Mouse (Mus musculus) bone marrow, adult 2 months (tissue): Measurements from ENCODE around the gene Slc25a54. TPM values are rescaled to one million over a fixed set of nuclear protein-coding genes. Genes with fewer than 3 reads are reported as not detected.

Source experiments
- H3K27ac ChIP-seq: fragments of 200-500 bp; 2 replicates; pipeline ENCODE4 v1.5.1; 2012; ENCODE audit warnings: low read depth, mild to moderate bottlenecking, control low read depth, inconsistent platforms, low read length; ENCODE audit not compliant: control insufficient read depth, poor library complexity, insufficient read depth
- H3K4me1 ChIP-seq: fragments of 200-500 bp; 2 replicates; pipeline ENCODE4 v1.6.1; 2011; ENCODE audit warnings: low read length; ENCODE audit not compliant: control insufficient read depth, insufficient read depth
- H3K4me3 ChIP-seq: fragments of 200-500 bp; replicated peaks from 2 replicates; pipeline ENCODE3; 2011; ENCODE audit warnings: mild to moderate bottlenecking, low read depth, low read length, control low read depth; ENCODE audit not compliant: control insufficient read depth
- CTCF ChIP-seq: fragments of 200-500 bp; IDR thresholded peaks from 2 replicates; pipeline ENCODE4 v1.5.1; 2011; ENCODE audit warnings: low read length, control low read depth; ENCODE audit not compliant: control insufficient read depth, insufficient read depth
- POLR2A ChIP-seq: fragments of 200-500 bp; IDR thresholded peaks from 2 replicates; pipeline ENCODE4 v1.6.1; 2011; ENCODE audit warnings: low read depth, mild to moderate bottlenecking, control low read depth, low read length, borderline replicate concordance; ENCODE audit not compliant: control insufficient read depth
- WGBS: fragments of 180-500 bp; shearing (Covaris S2); methylation state at CpG from one replicate; pipeline ENCODE4 v1.1.7; 2018; 5-methylcytosine and 5-hydroxymethylcytosine counted together
- polyA plus RNA-seq: library from polyadenylated mRNA; stranded (reverse); fragments of >200 nt; gene quantifications from 2 replicates; pipeline ENCODE4 v1.2.4, GENCODE M21; 2011; ENCODE audit warnings: low replicate concordance; ENCODE audit not compliant: missing spikeins, insufficient read depth, insufficient read length

The Slc25a54 gene
- polyA plus RNA-seq, 1 experiment = not detected

DNA sequence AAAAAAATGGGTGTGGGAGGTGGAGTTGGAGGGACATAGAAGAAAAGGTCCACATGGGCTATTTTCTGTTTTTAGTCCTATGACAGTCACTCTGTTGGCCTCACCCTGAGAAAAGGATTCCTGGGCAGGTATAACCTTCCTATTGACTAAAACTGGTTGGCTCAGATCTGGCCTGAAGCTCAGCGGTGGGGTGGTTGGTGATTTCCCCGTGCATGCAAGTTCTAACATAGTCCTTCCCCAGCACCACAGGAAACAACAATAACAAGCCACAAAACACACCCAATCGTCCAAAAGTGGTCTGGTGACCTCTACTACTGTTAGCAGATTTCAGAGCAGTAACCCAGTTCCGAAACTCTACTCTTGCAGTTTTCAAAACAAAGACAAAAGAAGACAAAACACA, 52.7 kb downstream of the Slc25a54 start:
- no peak overlapping the region for H3K4me3 ChIP-seq
- WGBS = 38% methylated on average over 4 of the region's 4 CpGs
- H3K27ac ChIP-seq = no peak overlapping the region
- TF ChIP-seq POLR2A = no peak
- TF ChIP-seq CTCF = no peak
- H3K4me1 ChIP-seq = peaks cover 6% of the 10 kb centered on the region

- WGBS = 93% methylated on average over 15 of the region's 15 CpGs
- H3K4me1 ChIP-seq = peaks cover 6% of the 10 kb centered on the region
- TF ChIP-seq CTCF (no peak), POLR2A (no peak)
- H3K4me3 ChIP-seq = no peak overlapping the region
- H3K27ac ChIP-seq = no peak overlapping the region
Measured at GRCm38 (mm10) chr3:109134036-109134435, 53.8 kb downstream of the Slc25a54 start.

- WGBS = 37% methylated on average over 1 of the region's 1 CpGs
Measured at GRCm38 (mm10) chr3:109135352-109135751, 55.1 kb downstream of the Slc25a54 start.

GRCm38 (mm10) chr3:109152561-109152960, 72.3 kb downstream of the Slc25a54 start:
- whole genome bisulfite sequencing = 75% methylated on average over 4 of the region's 4 CpGs
- H3K27ac ChIP-seq = no peak overlapping the region
- TF ChIP-seq CTCF (no peak), POLR2A (no peak)
- no peak overlapping the region for H3K4me3 ChIP-seq
- H3K4me1 ChIP-seq = no peaks in the 10 kb centered on the region

More at GRCm38 (mm10) chr3:109135352-109135751, 55.1 kb downstream of the Slc25a54 start:
- Histone ChIP-seq H3K4me3 (no peak overlapping the region), H3K4me1 (peaks cover 2% of the 10 kb centered on the region), H3K27ac (no peak overlapping the region)
- no peak for TF ChIP-seq CTCF
- TF ChIP-seq POLR2A = no peak

DNA sequence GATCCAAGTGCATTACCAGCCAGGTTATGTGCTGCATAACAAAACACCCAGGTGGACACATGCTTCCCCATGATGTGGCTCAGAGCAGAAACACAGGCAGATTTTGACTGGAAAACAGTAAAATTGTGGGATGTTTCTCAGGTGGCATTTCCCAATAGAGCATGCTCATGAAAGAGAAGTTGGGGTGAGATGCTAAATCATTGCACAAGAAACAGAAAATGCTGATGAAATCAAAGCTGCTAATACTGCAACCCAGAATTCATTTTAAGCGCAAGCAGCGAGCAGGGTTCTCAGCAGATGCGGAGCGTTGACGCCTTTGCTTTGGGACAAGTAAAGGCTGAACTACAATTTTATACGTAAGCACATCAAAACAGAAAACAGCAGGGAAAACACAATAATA, 73.1 kb downstream of the Slc25a54 start:
- TF ChIP-seq POLR2A = no peak
- no peak for TF ChIP-seq CTCF
- H3K4me1 ChIP-seq = no peaks in the 10 kb centered on the region
- peak overlapping the region; percentile 29 for H3K4me3 ChIP-seq
- 61% methylated on average over 6 of the region's 6 CpGs for WGBS
- no peak overlapping the region for H3K27ac ChIP-seq

DNA sequence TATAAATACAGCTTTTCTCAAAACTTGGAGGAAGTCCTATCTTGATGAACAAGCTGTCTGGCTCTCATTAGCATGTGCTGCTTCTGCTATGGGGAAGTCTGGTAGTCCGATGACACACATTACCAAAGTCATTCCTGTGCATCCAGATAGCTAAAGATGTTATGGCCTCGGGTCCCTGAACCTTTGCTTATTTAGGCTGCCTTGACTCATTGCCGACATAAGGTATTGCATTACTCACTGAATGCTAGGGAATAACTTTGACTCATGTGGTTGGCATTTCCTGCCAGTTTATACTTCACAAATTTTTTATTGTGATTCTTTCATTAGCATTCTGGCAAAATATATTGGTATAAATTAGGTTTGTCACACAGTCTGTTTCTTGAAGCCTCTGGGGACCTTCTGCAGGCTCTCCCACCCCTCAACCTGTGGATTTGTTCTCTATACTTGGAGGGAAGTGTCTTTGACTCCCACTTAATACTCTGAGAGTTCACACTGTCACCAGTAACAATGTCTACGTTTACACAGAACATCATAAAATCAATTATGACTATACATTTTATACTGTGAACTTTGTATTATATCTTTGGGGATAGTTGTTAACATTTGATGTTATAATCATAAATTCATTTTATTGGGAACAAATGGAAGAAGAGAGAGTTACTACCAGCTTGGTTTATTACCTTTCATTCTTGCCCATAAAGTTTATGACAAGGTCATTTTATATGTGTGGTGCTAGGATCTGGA, 75.8 kb downstream of the Slc25a54 start:
- Histone ChIP-seq H3K4me3 (no peak overlapping the region), H3K4me1 (no peaks in the 10 kb centered on the region), H3K27ac (no peak overlapping the region)
- no peak for TF ChIP-seq POLR2A
- no peak for TF ChIP-seq CTCF
- 43% methylated on average over 4 of the region's 4 CpGs for WGBS

DNA sequence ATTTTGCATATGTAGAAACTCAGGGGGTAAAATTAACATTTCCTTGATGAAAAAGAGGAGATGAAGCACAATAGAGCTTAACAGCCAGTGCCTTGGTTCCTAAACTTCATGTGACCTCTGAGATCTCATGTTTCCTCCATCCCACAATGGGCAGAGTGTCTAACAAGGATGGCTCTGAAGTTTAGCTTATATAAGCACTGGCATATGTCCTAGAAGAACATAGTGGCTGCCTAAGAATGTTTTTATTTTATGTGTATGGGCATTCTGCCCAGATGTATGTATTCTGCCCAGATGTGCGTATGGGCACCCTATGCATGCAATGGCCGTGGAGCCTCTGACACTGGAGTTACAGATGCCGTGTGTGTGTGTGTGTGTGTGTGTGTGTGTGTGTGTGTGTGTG, 77.2 kb downstream of the Slc25a54 start:
- 87% methylated on average over 3 of the region's 3 CpGs for WGBS
- TF ChIP-seq CTCF = no peak
- no peak for TF ChIP-seq POLR2A
- no peak overlapping the region for H3K27ac ChIP-seq
- no peak overlapping the region for H3K4me3 ChIP-seq
- no peaks in the 10 kb centered on the region for H3K4me1 ChIP-seq

DNA sequence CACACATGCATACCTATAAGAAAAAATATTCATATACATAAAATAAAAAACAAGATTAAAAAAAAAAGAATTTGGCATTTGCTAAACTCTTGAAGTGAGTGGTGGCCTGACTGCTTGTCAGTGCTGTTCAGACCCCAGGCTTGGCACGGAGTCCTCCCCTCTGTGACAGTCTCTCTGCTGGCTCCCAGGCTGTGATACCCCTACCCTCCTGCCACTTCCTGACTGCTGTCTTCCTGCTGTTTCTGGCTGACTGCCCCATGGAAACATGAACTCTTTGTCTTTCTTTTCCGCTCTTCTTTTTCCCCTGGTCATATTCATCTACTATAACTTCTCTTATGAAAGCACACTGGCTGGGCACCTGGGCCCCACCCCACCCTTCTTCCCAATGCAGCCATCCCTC, 83.8 kb downstream of the Slc25a54 start:
- 60% methylated on average over 2 of the region's 2 CpGs for WGBS
- Histone ChIP-seq H3K4me1 (peaks cover 1% of the 10 kb centered on the region; the same call in 1 of the 2 replicates), H3K4me3 (no peak overlapping the region), H3K27ac (no peak overlapping the region)
- no peak for TF ChIP-seq POLR2A
- no peak for TF ChIP-seq CTCF

DNA sequence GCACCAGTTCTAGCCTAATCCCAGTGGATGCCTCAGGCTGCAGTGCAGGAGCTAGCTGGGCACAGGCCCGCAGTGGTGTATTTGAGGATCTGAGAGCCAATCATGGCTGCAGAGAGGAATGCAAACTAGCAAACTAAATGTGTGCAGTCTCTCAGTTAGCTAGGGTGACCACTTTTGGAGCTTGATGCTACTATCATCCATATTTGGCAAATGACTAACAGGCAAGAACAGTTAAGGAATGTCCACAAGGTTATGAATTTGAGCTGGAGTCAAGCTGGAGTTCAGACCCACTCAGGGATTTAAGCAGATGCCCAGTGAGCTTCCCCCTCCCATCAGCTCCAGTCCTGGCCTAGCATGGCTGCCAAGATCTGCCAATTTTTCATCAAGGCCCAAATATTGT, 84.4 kb downstream of the Slc25a54 start:
- WGBS = 83% methylated on average over 1 of the region's 1 CpGs
- no peak overlapping the region for H3K27ac ChIP-seq
- TF ChIP-seq CTCF (no peak), POLR2A (no peak)
- no peak overlapping the region for H3K4me3 ChIP-seq
- peaks cover 2% of the 10 kb centered on the region; the same call in 1 of the 2 replicates for H3K4me1 ChIP-seq
